8 mouse cellular contexts compared by ENCODE assay signal in the genomic region with DNA sequence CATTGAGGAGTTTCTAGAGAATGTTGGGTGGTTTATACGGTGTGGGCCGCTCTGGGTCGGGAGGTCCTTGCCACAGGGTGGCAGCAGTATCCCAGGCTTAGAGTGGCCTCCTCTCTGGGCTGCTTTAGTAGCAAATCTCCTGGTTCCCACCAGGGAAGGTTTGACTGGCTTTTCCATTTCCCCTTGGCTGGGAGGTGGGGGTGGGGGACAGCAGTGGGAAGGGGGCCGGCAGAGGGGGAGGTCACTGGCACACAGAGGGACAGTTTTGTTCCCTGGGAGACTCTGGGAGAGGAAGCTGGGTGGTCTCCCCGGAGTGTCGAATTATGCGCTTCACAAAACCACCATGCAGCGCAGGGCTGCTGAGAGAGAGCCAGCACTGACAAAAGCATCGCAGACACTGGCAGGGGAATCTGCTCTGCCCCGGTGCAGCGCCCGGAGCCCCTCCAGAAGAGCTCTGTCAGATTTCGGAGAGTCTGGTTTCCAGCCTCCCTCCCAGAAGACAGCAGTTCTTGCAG.
DNase-seq lines count a peak whose midpoint lies in the region; ATAC-seq and TF ChIP-seq lines count a peak whose summit lies in the region.

No protein-coding gene starts in this region.

- ATAC-seq in cerebellum, adult (ENCODE audit: insufficient number of reproducible peaks, low FRiP score, low TSS enrichment): peak; percentile 82
- peak; percentile 92 for ATAC-seq in forebrain, embryonic 14.5 days
- ATAC-seq in liver, embryonic 13.5 days (ENCODE audit: low read depth): peak; percentile 73
- ATAC-seq in neural tube, embryonic 11.5 days (ENCODE audit: insufficient read depth, low FRiP score, low TSS enrichment): peak; percentile 89

- peak; percentile 90 for DNase-seq in forebrain, embryonic 14.5 days (ENCODE audit: low spot score)
- peak; percentile 82 to 86 for DNase-seq in heart, postnatal 10 days
- DNase-seq in kidney, postnatal 36 days: peak; percentile 59 to 85
- no peak for DNase-seq in liver, embryonic 13.5 days
- peak; percentile 88 for DNase-seq in neural tube, embryonic 11.5 days (ENCODE audit: low spot score)
- peak; percentile 38 for DNase-seq in thymus, adult 2 months

- intact Hi-C loops in heart, postnatal 10 days (cut with DNase I): loop anchor here (1.0 kb wide), 1 partner anchor 256 kb away; no protein-coding TSS in a partner anchor

- H3K4me1 ChIP-seq in E14TG2a.4 (replicated peaks; ENCODE audit: low read depth, low read length): peaks cover 20% of the 10 kb centered on the region; the same call in 1 of the 2 replicates
- peaks cover 3% of the 10 kb centered on the region; the same call in 1 of the 2 replicates for H3K4me1 ChIP-seq in forebrain, embryonic 14.5 days (ENCODE audit: control insufficient read depth, insufficient read depth, low read length)
- peaks cover 15% of the 10 kb centered on the region for H3K4me1 ChIP-seq in liver, embryonic 13.5 days (replicated peaks)
- H3K4me1 ChIP-seq in neural tube, embryonic 11.5 days (ENCODE audit: control insufficient read depth, insufficient read depth, low read length): peaks cover 7% of the 10 kb centered on the region
- H3K4me1 ChIP-seq in thymus, adult 2 months (replicated peaks; ENCODE audit: control insufficient read depth, insufficient read depth, low read length): peaks cover 5% of the 10 kb centered on the region; the same call in 1 of the 2 replicates

- TF ChIP-seq POLR2A in thymus, adult 2 months (IDR thresholded peaks at IDR 0.05; ENCODE audit: control insufficient read depth, extremely low read depth, insufficient read depth, low read length, poor library complexity): no peak

- H3K36me3 ChIP-seq in E14TG2a.4 (ENCODE audit: insufficient read depth, low read length): no peaks in the 10 kb centered on the region
- H3K36me3 ChIP-seq in forebrain, embryonic 14.5 days (ENCODE audit: control insufficient read depth, insufficient read depth, low read length): no peaks in the 10 kb centered on the region
- H3K36me3 ChIP-seq in liver, embryonic 13.5 days: no peaks in the 10 kb centered on the region
- H3K36me3 ChIP-seq in neural tube, embryonic 11.5 days (ENCODE audit: control insufficient read depth, insufficient read depth, low read length): no peaks in the 10 kb centered on the region
- H3K36me3 ChIP-seq in thymus, adult 2 months (ENCODE audit: control insufficient read depth, insufficient read depth, low read length): no peaks in the 10 kb centered on the region

- peaks cover 28% of the 10 kb centered on the region for H3K27me3 ChIP-seq in E14TG2a.4 (ENCODE audit: insufficient read depth, low read length)
- H3K27me3 ChIP-seq in forebrain, embryonic 14.5 days (replicated peaks; ENCODE audit: control insufficient read depth, insufficient read depth, low read length): no peaks in the 10 kb centered on the region
- peaks cover 29% of the 10 kb centered on the region for H3K27me3 ChIP-seq in liver, embryonic 13.5 days
- no peaks in the 10 kb centered on the region for H3K27me3 ChIP-seq in neural tube, embryonic 11.5 days (ENCODE audit: control insufficient read depth, insufficient read depth, low read length)
- H3K27me3 ChIP-seq in thymus, adult 2 months (ENCODE audit: control insufficient read depth, insufficient read depth, low read length): no peaks in the 10 kb centered on the region

- H3K27ac ChIP-seq in forebrain, embryonic 14.5 days (ENCODE audit: low read depth, low read length): peak overlapping the region; percentile 49
- H3K27ac ChIP-seq in liver, embryonic 13.5 days: no peak overlapping the region
- peak overlapping the region; percentile 39; the same call in 1 of the 2 replicates for H3K27ac ChIP-seq in neural tube, embryonic 11.5 days (ENCODE audit: low read depth, low read length)
- no peak overlapping the region for H3K27ac ChIP-seq in thymus, adult 2 months (ENCODE audit: control insufficient read depth, insufficient read depth, low read length)

- WGBS in forebrain, embryonic 14.5 days: under 1% methylated on average over 13 of the region's 13 CpGs
- 1% methylated on average over 13 of the region's 13 CpGs for WGBS in liver, embryonic 13.5 days (ENCODE audit: insufficient replicate concordance)
- 2% methylated on average over 13 of the region's 13 CpGs for WGBS in neural tube, embryonic 11.5 days
- WGBS in thymus, adult 2 months: 5% methylated on average over 13 of the region's 13 CpGs

- H3K9ac ChIP-seq in forebrain, embryonic 14.5 days (ENCODE audit: low read length): peak overlapping the region; percentile 65
- H3K9ac ChIP-seq in liver, embryonic 13.5 days: no peak overlapping the region
- H3K9ac ChIP-seq in neural tube, embryonic 11.5 days (ENCODE audit: low read length): peak overlapping the region; percentile 58

- TF ChIP-seq CTCF in E14TG2a.4 (conservative IDR thresholded peaks at IDR 0.05; ENCODE audit: low read length): peak; percentile 33; the same call in 1 of the 2 replicates
- TF ChIP-seq CTCF in thymus, adult 2 months (IDR thresholded peaks at IDR 0.05; ENCODE audit: borderline replicate concordance, control insufficient read depth, extremely low read depth, insufficient read depth, low read length, poor library complexity): no peak

- no peaks in the 10 kb centered on the region for H3K9me3 ChIP-seq in E14TG2a.4 (ENCODE audit: low read length)
- no peaks in the 10 kb centered on the region for H3K9me3 ChIP-seq in forebrain, embryonic 14.5 days (replicated peaks; ENCODE audit: control insufficient read depth, low read length)
- no peaks in the 10 kb centered on the region for H3K9me3 ChIP-seq in liver, embryonic 13.5 days (replicated peaks)
- H3K9me3 ChIP-seq in neural tube, embryonic 11.5 days (ENCODE audit: control insufficient read depth, low read length): no peaks in the 10 kb centered on the region

- H3K4me3 ChIP-seq in E14TG2a.4 (replicated peaks; ENCODE audit: low read length): peak overlapping the region; percentile 61
- H3K4me3 ChIP-seq in forebrain, embryonic 14.5 days (ENCODE audit: low read depth, low read length): peak overlapping the region; percentile 34
- H3K4me3 ChIP-seq in liver, embryonic 13.5 days (replicated peaks): peak overlapping the region; percentile 31
- peak overlapping the region; percentile 31 for H3K4me3 ChIP-seq in neural tube, embryonic 11.5 days (ENCODE audit: low read depth, low read length)
- H3K4me3 ChIP-seq in thymus, adult 2 months (ENCODE audit: control insufficient read depth, insufficient read depth, low read length): no peak overlapping the region

- H3K4me2 ChIP-seq in forebrain, embryonic 14.5 days (ENCODE audit: low read length): peak overlapping the region; percentile 76
- H3K4me2 ChIP-seq in liver, embryonic 13.5 days: peak overlapping the region; percentile 48
- H3K4me2 ChIP-seq in neural tube, embryonic 11.5 days (ENCODE audit: low read depth): peak overlapping the region; percentile 62

Comparison
In these comparisons a context has a peak if more than half of its experiments do, and no peak if none do; other contexts are left out.
1. H3K27ac ChIP-seq: peak in forebrain, embryonic 14.5 days (single experiment) and neural tube, embryonic 11.5 days (single experiment); none in liver, embryonic 13.5 days (single experiment) and thymus, adult 2 months (single experiment).
2. Peak in every context shown above with its lines, with median percentiles within 50 percentile points of each other: ATAC-seq and H3K4me2 ChIP-seq.